Mouse (Mus musculus) activated CD4-positive, CD25-positive, alpha-beta regulatory T cell (primary cell): Measurements from ENCODE around the gene Aebp2. TPM values are rescaled to one million over a fixed set of nuclear protein-coding genes. Genes with fewer than 3 reads are reported as not detected.

Source experiments
- polyA plus RNA-seq, 2 experiments: library from polyadenylated mRNA; unstranded; fragments of 100-300 nt; shearing (Covaris generic); gene quantifications; one replicate each; pipeline ENCODE4 v1.2.1; 2017

Gene Aebp2
- 100 to 1,000 TPM in 1 of 2 experiments, 10 to 100 TPM in 1; 84.3 to 122 TPM for polyA plus RNA-seq

GRCm38 (mm10) chr6:140622391-140623225 is at the start of gene Aebp2:
Aebp2 (plus strand) TSS chr6:140622663.

Other genes starting within 250 kb of the Aebp2 start
- gene Plekha5, start 198.6 kb upstream of the Aebp2 start, polyA plus RNA-seq: 10 to 100 TPM; 20.0 to 25.3 TPM
- gene Gm11077, start 106.6 kb downstream of the Aebp2 start, polyA plus RNA-seq: not detected